Mouse (Mus musculus) ES-Bruce4 (cell line): ENCODE data around the gene Vangl2.

Experiments
- CTCF ChIP-seq: IDR thresholded peaks from one replicate; pipeline ENCODE4 v1.8.1; 2011; ENCODE audit warnings: low read depth, low read length
- POLR2A ChIP-seq: IDR thresholded peaks from one replicate; pipeline ENCODE4 v1.8.1; 2011; ENCODE audit warnings: low read length; ENCODE audit not compliant: insufficient read depth

- TF ChIP-seq POLR2A (no peak), CTCF (no peak)
These were observed 12.8 kb downstream of the Vangl2 start for GRCm38 (mm10) chr1:172015312-172015939.
